Mouse (Mus musculus): ENCODE data around the gene Gm3854.

DNA sequence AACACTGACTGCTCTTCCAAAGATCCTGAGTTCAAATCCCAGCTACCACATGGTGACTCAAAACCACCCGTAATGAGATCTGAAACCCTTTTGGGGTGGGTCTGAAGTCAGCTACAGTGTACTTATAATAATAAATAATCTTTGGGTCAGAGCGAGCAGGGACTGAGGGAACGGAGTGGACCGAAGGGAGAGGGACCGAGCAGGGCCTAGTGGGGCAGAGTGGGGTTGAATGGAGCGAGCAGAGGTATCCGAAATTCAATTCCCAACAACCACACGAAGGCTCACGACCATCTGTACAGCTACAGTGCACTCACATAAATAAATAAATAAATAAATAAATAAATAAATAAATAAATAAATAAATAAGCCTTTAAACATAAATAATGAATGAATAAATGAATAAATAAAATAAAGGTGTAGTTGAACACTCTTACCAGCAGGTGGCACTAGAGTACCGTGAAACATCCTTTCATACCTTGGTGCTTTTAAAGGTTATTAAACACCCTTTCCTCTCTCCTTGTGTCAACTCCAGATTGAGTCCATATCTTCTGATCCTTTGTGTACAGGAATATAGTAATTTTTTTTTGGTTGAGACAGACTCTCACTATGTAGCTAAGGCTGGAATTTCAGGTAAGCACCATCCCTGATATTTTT, 15.5 kb downstream of the Gm3854 start:
- TF ChIP-seq POLR2A (IDR thresholded peaks at IDR 0.05; ENCODE audit: insufficient read depth, low read depth, low read length) (no peak), CTCF (IDR thresholded peaks at IDR 0.05; ENCODE audit: insufficient read depth, low read depth, low read length) (no peak)
